Mouse (Mus musculus) limb, embryonic 11.5 days (tissue): ENCODE measurements around the gene Glp2r. TPM values are rescaled to one million over a fixed set of nuclear protein-coding genes. Genes with fewer than 3 reads are reported as not detected.

ENCODE experiments used
- ATAC-seq: fragments of 200-750 bp; cut with Nextera tagmentation; 2 replicates; pipeline ENCODE4 v1.8.0; 2017; ENCODE audit warnings: low read depth; ENCODE audit not compliant: insufficient number of reproducible peaks, low FRiP score, low TSS enrichment
- DNase-seq: peaks from one replicate; pipeline ENCODE4 v3.0.0-alpha.2; 2015; ENCODE audit warnings: low spot score
- H3K27ac ChIP-seq: fragments of 300-500 bp; sonication (generic); replicated peaks from 2 replicates; pipeline ENCODE4 v1.5.1; 2014; ENCODE audit warnings: low read depth, mild to moderate bottlenecking, low read length
- H3K27me3 ChIP-seq: fragments of 300-500 bp; sonication (generic); 2 replicates; pipeline ENCODE4 v1.6.1; 2014; ENCODE audit warnings: mild to moderate bottlenecking, low read length, mixed read lengths; ENCODE audit not compliant: control insufficient read depth, insufficient read depth
- H3K36me3 ChIP-seq: fragments of 300-500 bp; sonication (generic); 2 replicates; pipeline ENCODE4 v1.6.1; 2014; ENCODE audit warnings: mild to moderate bottlenecking, low read length, moderate library complexity, mixed read lengths; ENCODE audit not compliant: control insufficient read depth, insufficient read depth
- H3K4me1 ChIP-seq: fragments of 300-500 bp; sonication (generic); 2 replicates; pipeline ENCODE4 v1.6.1; 2014; ENCODE audit warnings: low read length, mixed read lengths; ENCODE audit not compliant: control insufficient read depth, insufficient read depth
- H3K4me2 ChIP-seq: fragments of 300-500 bp; sonication (generic); 2 replicates; pipeline ENCODE4 v1.6.1; 2014; ENCODE audit warnings: low read depth, mild to moderate bottlenecking, moderate library complexity; ENCODE audit not compliant: severe bottlenecking
- H3K4me3 ChIP-seq: fragments of 300-500 bp; sonication (generic); 2 replicates; pipeline ENCODE4 v1.5.1; 2014; ENCODE audit warnings: low read depth, low read length
- H3K9ac ChIP-seq: fragments of 300-500 bp; sonication (generic); 2 replicates; pipeline ENCODE4 v1.6.1; 2014; ENCODE audit warnings: mild to moderate bottlenecking, low read length
- H3K9me3 ChIP-seq: fragments of 300-500 bp; sonication (generic); 2 replicates; pipeline ENCODE4 v1.6.1; 2016; ENCODE audit warnings: low read length; ENCODE audit not compliant: control insufficient read depth
- WGBS: fragments of 180-500 bp; shearing (Covaris S2); extraction: QIAGEN DNeasy Blood & Tissue Kit; methylation state at CpG from one replicate; pipeline ENCODE4 v1.1.7; 2014; 5-methylcytosine and 5-hydroxymethylcytosine counted together
- polyA plus RNA-seq: library from polyadenylated mRNA; unstranded; fragments of >200 nt; fragmentation: Nextera tagmentation; extraction: Ambion mirVana; gene quantifications from 2 replicates; pipeline ENCODE4 v1.2.1, GENCODE M21; 2014

Gene Glp2r
- polyA plus RNA-seq, 1 experiment from 2014 or later, result 0.05 TPM

- Histone ChIP-seq H3K27me3 (no peaks in the 10 kb centered on the region), H3K4me3 (no peak overlapping the region), H3K9me3 (no peaks in the 10 kb centered on the region), H3K9ac (no peak overlapping the region), H3K36me3 (no peaks in the 10 kb centered on the region), H3K4me2 (no peak overlapping the region), H3K4me1 (no peaks in the 10 kb centered on the region), H3K27ac (no peak overlapping the region)
- no peak for ATAC-seq
- DNase-seq, result no peak
These were observed 29.4 kb downstream of the Glp2r start for GRCm38 (mm10) chr11:67741569-67741968.

GRCm38 (mm10) chr11:67738846-67739490 is 32.0 kb downstream of the Glp2r start:
- no peaks in the 10 kb centered on the region for H3K27me3 ChIP-seq

DNA sequence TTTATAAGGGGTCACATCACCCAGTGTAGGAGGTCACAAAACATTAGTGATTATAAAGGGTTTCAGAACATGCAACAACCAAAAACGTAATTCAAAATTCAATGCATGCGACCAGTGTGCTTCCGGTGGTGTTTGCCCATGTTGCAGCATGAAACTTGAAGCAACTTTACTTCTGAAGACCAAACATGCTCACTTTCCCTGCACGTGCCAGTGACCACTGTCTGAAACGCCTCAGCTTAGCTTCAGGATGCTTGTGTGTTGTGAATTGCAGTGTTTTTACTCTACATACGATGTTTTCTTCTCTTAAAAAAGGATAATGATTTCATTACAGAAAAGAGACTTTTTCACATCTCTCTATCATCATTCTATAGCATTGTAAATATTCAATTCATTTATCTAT is 32.6 kb downstream of the Glp2r start:
- ATAC-seq (no peak), DNase-seq (no peak)
- WGBS, result 81% methylated on average over 6 of the region's 6 CpGs
- Histone ChIP-seq H3K4me2 (no peak overlapping the region), H3K9ac (no peak overlapping the region), H3K4me3 (no peak overlapping the region), H3K9me3 (no peaks in the 10 kb centered on the region), H3K36me3 (no peaks in the 10 kb centered on the region), H3K4me1 (no peaks in the 10 kb centered on the region), H3K27me3 (no peaks in the 10 kb centered on the region), H3K27ac (no peak overlapping the region)

More at GRCm38 (mm10) chr11:67738846-67739490, 32.0 kb downstream of the Glp2r start:
- H3K4me2 ChIP-seq, result no peak overlapping the region
- 78% methylated on average over 5 of the region's 5 CpGs for WGBS
- DNase-seq (no peak), ATAC-seq (no peak)
- no peaks in the 10 kb centered on the region for H3K4me1 ChIP-seq
- H3K9ac ChIP-seq, result no peak overlapping the region
- no peaks in the 10 kb centered on the region for H3K9me3 ChIP-seq
- H3K4me3 ChIP-seq, result no peak overlapping the region
- no peak overlapping the region for H3K27ac ChIP-seq
- H3K36me3 ChIP-seq, result no peaks in the 10 kb centered on the region

GRCm38 (mm10) chr11:67734597-67734996 is 36.4 kb downstream of the Glp2r start:
- Histone ChIP-seq H3K9me3 (no peaks in the 10 kb centered on the region), H3K4me1 (no peaks in the 10 kb centered on the region), H3K27me3 (no peaks in the 10 kb centered on the region), H3K4me3 (no peak overlapping the region), H3K4me2 (no peak overlapping the region), H3K9ac (no peak overlapping the region), H3K36me3 (no peaks in the 10 kb centered on the region), H3K27ac (no peak overlapping the region)
- DNase-seq (no peak), ATAC-seq (no peak)
- WGBS, result 77% methylated on average over 3 of the region's 3 CpGs

GRCm38 (mm10) chr11:67733726-67734125 is 37.2 kb downstream of the Glp2r start:
- WGBS, result 59% methylated on average over 1 of the region's 1 CpGs
- Histone ChIP-seq H3K9me3 (no peaks in the 10 kb centered on the region), H3K4me2 (no peak overlapping the region), H3K4me3 (no peak overlapping the region), H3K27me3 (no peaks in the 10 kb centered on the region), H3K4me1 (no peaks in the 10 kb centered on the region), H3K9ac (no peak overlapping the region), H3K36me3 (no peaks in the 10 kb centered on the region), H3K27ac (no peak overlapping the region)
- no peak for DNase-seq
- no peak for ATAC-seq

- 94% methylated on average over 2 of the region's 2 CpGs for WGBS
- H3K27ac ChIP-seq, result no peak overlapping the region
- no peaks in the 10 kb centered on the region for H3K27me3 ChIP-seq
- ATAC-seq (no peak), DNase-seq (no peak)
- no peaks in the 10 kb centered on the region for H3K4me1 ChIP-seq
- H3K4me2 ChIP-seq, result no peak overlapping the region
- no peaks in the 10 kb centered on the region for H3K36me3 ChIP-seq
- H3K4me3 ChIP-seq, result no peak overlapping the region
- H3K9ac ChIP-seq, result no peak overlapping the region
- no peaks in the 10 kb centered on the region for H3K9me3 ChIP-seq
These were observed 39.9 kb downstream of the Glp2r start for GRCm38 (mm10) chr11:67731056-67731455.

- Histone ChIP-seq H3K4me1 (no peaks in the 10 kb centered on the region), H3K4me3 (no peak overlapping the region), H3K9me3 (no peaks in the 10 kb centered on the region), H3K9ac (no peak overlapping the region), H3K27ac (no peak overlapping the region), H3K27me3 (no peaks in the 10 kb centered on the region), H3K36me3 (no peaks in the 10 kb centered on the region), H3K4me2 (no peak overlapping the region)
- ATAC-seq (no peak), DNase-seq (no peak)
These were observed 42.2 kb downstream of the Glp2r start for GRCm38 (mm10) chr11:67728726-67729125.

DNA sequence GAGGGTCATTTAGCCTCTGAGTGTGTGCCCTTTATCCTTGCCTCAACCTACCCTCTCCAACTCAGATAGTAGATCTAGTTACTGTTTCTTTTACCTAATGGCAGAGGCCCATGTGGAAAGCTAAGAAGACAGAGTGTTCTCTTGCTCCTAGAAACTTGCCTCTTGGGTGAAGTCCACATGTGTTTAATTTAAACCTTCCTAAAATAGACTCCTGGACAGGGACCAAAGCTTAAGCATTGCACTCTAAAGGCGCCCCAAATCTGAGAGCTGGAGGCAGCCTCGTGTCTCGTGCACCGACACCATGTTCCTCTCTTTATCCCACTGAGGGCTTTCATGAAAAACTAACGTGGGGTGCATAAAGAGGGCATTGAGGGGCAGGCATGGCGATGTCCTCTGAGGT is 43.9 kb downstream of the Glp2r start:
- no peak overlapping the region for H3K4me2 ChIP-seq
- DNase-seq (no peak), ATAC-seq (no peak)
- H3K36me3 ChIP-seq, result no peaks in the 10 kb centered on the region
- H3K27me3 ChIP-seq, result no peaks in the 10 kb centered on the region
- H3K4me3 ChIP-seq, result no peak overlapping the region
- no peak overlapping the region for H3K27ac ChIP-seq
- H3K4me1 ChIP-seq, result no peaks in the 10 kb centered on the region
- H3K9ac ChIP-seq, result no peak overlapping the region
- no peaks in the 10 kb centered on the region for H3K9me3 ChIP-seq
- 83% methylated on average over 6 of the region's 6 CpGs for WGBS
